Mouse (Mus musculus) bone marrow, adult 2 months (tissue): Measurements from ENCODE around the gene Gm10447.

Experiments
- CTCF ChIP-seq: fragments of 200-500 bp; IDR thresholded peaks from 2 replicates; pipeline ENCODE4 v1.5.1; 2011; ENCODE audit warnings: low read length, control low read depth; ENCODE audit not compliant: control insufficient read depth, insufficient read depth
- POLR2A ChIP-seq: fragments of 200-500 bp; IDR thresholded peaks from 2 replicates; pipeline ENCODE4 v1.6.1; 2011; ENCODE audit warnings: low read depth, mild to moderate bottlenecking, control low read depth, low read length, borderline replicate concordance; ENCODE audit not compliant: control insufficient read depth

GRCm38 (mm10) chr11:53446183-53446582, 10.7 kb downstream of the Gm10447 start:
- no peak for TF ChIP-seq CTCF
- no peak for TF ChIP-seq POLR2A
